30 mouse cellular contexts compared by ENCODE assay signal in the genomic region with DNA sequence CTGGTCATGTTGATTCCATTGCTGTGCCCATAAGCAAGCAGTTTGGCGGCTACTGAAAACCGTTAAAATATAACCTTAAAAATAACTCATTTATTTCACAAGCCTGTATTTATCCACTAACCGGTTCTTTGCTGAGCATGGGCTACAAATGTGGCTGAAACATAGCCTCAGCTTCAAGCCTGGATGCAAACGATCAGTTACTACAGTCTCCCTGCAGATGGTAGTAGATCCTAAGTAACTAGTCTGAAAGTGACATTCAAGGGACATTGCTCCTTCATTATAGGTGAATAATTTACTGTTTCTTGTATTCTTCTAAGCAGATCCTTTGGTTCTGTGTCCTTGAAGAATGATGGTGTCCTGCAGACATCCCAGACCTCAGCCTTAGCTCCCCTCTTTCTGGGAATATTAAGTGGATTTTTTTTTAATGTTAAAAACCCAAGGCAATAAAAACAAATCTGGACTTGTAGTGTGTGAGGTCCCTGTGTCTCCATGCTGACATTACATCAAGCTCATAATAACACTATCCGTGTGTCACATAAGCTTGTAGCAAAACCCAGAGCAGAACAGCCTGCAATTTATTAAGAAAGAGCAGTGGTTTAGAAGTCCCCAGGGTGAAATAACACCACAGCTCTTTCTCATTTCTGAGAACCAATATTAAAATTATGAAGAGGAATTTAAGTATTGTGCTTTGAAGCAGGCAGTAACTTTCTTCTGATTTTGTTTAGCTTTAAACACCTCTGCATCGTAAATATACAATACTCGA. TPM values are rescaled to one million over a fixed set of nuclear protein-coding genes. Genes with fewer than 3 reads are reported as not detected.
DNase-seq lines count a peak whose midpoint lies in the region; ATAC-seq lines count a peak whose summit lies in the region.
"Had no signal": no experiment of that assay in that cellular context is flagged by ENCODE, and none has a peak within 500 bp of the region (broad histone marks: within the 10 kb centered on the region; RNA-seq: fewer than 3 reads in every experiment).

No protein-coding gene starts in this region.

- H3K4me3 ChIP-seq in hindbrain, embryonic 16.5 days (ENCODE audit: low read length), result no peak overlapping the region
- H3K4me3 ChIP-seq in hindbrain, embryonic 12.5 days, result no peak overlapping the region
- no peak overlapping the region for H3K4me3 ChIP-seq in limb, embryonic 12.5 days (replicated peaks)
- H3K4me3 ChIP-seq in limb, embryonic 10.5 days, result no peak overlapping the region
- H3K4me3 ChIP-seq: embryonic facial prominence, embryonic 15.5 days; forebrain, embryonic 15.5 days; heart, embryonic 15.5 days; liver, embryonic 13.5 days; lung, embryonic 15.5 days; myocyte had no signal

- no peaks in the 10 kb centered on the region for H3K9me3 ChIP-seq in hindbrain, embryonic 16.5 days (ENCODE audit: control insufficient read depth, low read length)
- no peaks in the 10 kb centered on the region for H3K9me3 ChIP-seq in hindbrain, embryonic 12.5 days (replicated peaks)
- H3K9me3 ChIP-seq in limb, embryonic 12.5 days, result no peaks in the 10 kb centered on the region
- no peaks in the 10 kb centered on the region for H3K9me3 ChIP-seq in limb, embryonic 10.5 days (replicated peaks)
- H3K9me3 ChIP-seq: embryonic facial prominence, embryonic 15.5 days; forebrain, embryonic 15.5 days; heart, embryonic 15.5 days; lung, embryonic 15.5 days had no signal

- no peak overlapping the region for H3K27ac ChIP-seq in hindbrain, embryonic 16.5 days (ENCODE audit: low read depth, low read length)
- H3K27ac ChIP-seq in hindbrain, embryonic 12.5 days, result no peak overlapping the region
- H3K27ac ChIP-seq in limb, embryonic 12.5 days, result no peak overlapping the region; the same call in 1 of the 2 replicates
- no peak overlapping the region for H3K27ac ChIP-seq in limb, embryonic 10.5 days
- H3K27ac ChIP-seq: embryonic facial prominence, embryonic 15.5 days; forebrain, embryonic 15.5 days; heart, embryonic 15.5 days; liver, embryonic 13.5 days; lung, embryonic 15.5 days had no signal

- DNase-seq in limb, embryonic 10.5 days (ENCODE audit: low spot score), result no peak
- DNase-seq in ES-CJ7 (ENCODE audit: low read depth, low spot score), result peak; percentile 14
- DNase-seq in forelimb bud, embryonic 11.5 days (ENCODE audit: low read depth, low spot score), result peak; percentile 2
- no peak for DNase-seq in heart, postnatal 4 days
- no peak for DNase-seq in heart, postnatal 36 days
- DNase-seq: adrenal gland, adult 8-10 months; cerebellum, adult 18-20 months; cerebellum, postnatal 14 days; gastrocnemius, postnatal 36 days; kidney, postnatal 36 days; left cerebral cortex, postnatal 4 days; liver, embryonic 13.5 days; lung, postnatal 4 days; midbrain, embryonic 14.5 days; right cerebral cortex, postnatal 14 days had no signal

- H3K4me1 ChIP-seq in hindbrain, embryonic 16.5 days (ENCODE audit: control insufficient read depth, insufficient read depth, low read depth, low read length), result no peaks in the 10 kb centered on the region; the same call in 1 of the 2 replicates
- no peaks in the 10 kb centered on the region for H3K4me1 ChIP-seq in hindbrain, embryonic 12.5 days
- H3K4me1 ChIP-seq in limb, embryonic 12.5 days (replicated peaks), result peaks cover 17% of the 10 kb centered on the region
- H3K4me1 ChIP-seq in limb, embryonic 10.5 days, result peaks cover 4% of the 10 kb centered on the region; the same call in 1 of the 2 replicates
- H3K4me1 ChIP-seq: embryonic facial prominence, embryonic 15.5 days; heart, embryonic 15.5 days; liver, embryonic 13.5 days; lung, embryonic 15.5 days had no signal

- intact Hi-C loops in heart, postnatal 36 days (cut with DNase I), result no loop called here

- peaks cover 10% of the 10 kb centered on the region for H3K36me3 ChIP-seq in hindbrain, embryonic 16.5 days (ENCODE audit: control insufficient read depth, insufficient read depth, low read length)
- peaks cover 4% of the 10 kb centered on the region for H3K36me3 ChIP-seq in hindbrain, embryonic 12.5 days
- no peaks in the 10 kb centered on the region; the same call in 1 of the 2 replicates for H3K36me3 ChIP-seq in limb, embryonic 12.5 days
- peaks cover 6% of the 10 kb centered on the region; the same call in 1 of the 2 replicates for H3K36me3 ChIP-seq in limb, embryonic 10.5 days
- H3K36me3 ChIP-seq: embryonic facial prominence, embryonic 15.5 days; heart, embryonic 15.5 days; liver, embryonic 13.5 days; lung, embryonic 15.5 days had no signal

- 85% methylated on average over 7 of the region's 7 CpGs for WGBS in hindbrain, embryonic 16.5 days
- WGBS in hindbrain, embryonic 12.5 days, result 86% methylated on average over 7 of the region's 7 CpGs
- 52% methylated on average over 7 of the region's 7 CpGs for WGBS in limb, embryonic 12.5 days
- 87% methylated on average over 7 of the region's 7 CpGs for WGBS in limb, embryonic 10.5 days

- H3K4me2 ChIP-seq in hindbrain, embryonic 16.5 days (ENCODE audit: low read length), result no peak overlapping the region
- H3K4me2 ChIP-seq in hindbrain, embryonic 12.5 days (replicated peaks), result no peak overlapping the region
- H3K4me2 ChIP-seq in limb, embryonic 12.5 days, result no peak overlapping the region
- H3K4me2 ChIP-seq: embryonic facial prominence, embryonic 15.5 days; forebrain, embryonic 15.5 days; heart, embryonic 15.5 days; liver, embryonic 13.5 days; lung, embryonic 15.5 days had no signal

- no peaks in the 10 kb centered on the region for H3K27me3 ChIP-seq in hindbrain, embryonic 16.5 days (replicated peaks; ENCODE audit: control insufficient read depth, insufficient read depth, low read length)
- H3K27me3 ChIP-seq in hindbrain, embryonic 12.5 days, result no peaks in the 10 kb centered on the region
- 0 out of 2 replicates have a peak, but pooled peaks cover 7% of the 10 kb centered on the region for H3K27me3 ChIP-seq in limb, embryonic 12.5 days
- no peaks in the 10 kb centered on the region for H3K27me3 ChIP-seq in limb, embryonic 10.5 days (ENCODE audit: low read depth, poor library complexity, severe bottlenecking)
- H3K27me3 ChIP-seq: embryonic facial prominence, embryonic 15.5 days; forebrain, embryonic 15.5 days; heart, embryonic 15.5 days; liver, embryonic 13.5 days; lung, embryonic 15.5 days had no signal

- no peak overlapping the region for H3K9ac ChIP-seq in hindbrain, embryonic 16.5 days (ENCODE audit: low read depth, low read length)
- H3K9ac ChIP-seq in hindbrain, embryonic 12.5 days, result no peak overlapping the region
- H3K9ac ChIP-seq in limb, embryonic 12.5 days (replicated peaks), result no peak overlapping the region
- H3K9ac ChIP-seq: embryonic facial prominence, embryonic 15.5 days; forebrain, embryonic 15.5 days; heart, embryonic 15.5 days; liver, embryonic 13.5 days; lung, embryonic 15.5 days had no signal

- 0 out of 2 replicates have a peak, but pooled peaks have one; percentile 28 for ATAC-seq in hindbrain, embryonic 16.5 days
- ATAC-seq in hindbrain, embryonic 12.5 days (ENCODE audit: low FRiP score), result no peak
- peak; percentile 85 for ATAC-seq in limb, embryonic 12.5 days (ENCODE audit: insufficient number of reproducible peaks, insufficient read depth, low FRiP score, low TSS enrichment, low read depth)
- ATAC-seq: activated CD4-positive, CD25-positive, alpha-beta regulatory T cell, adult 4 months; forebrain, embryonic 15.5 days had no signal

RNA-seq across cellular contexts. Expression of gene St6gal2, which starts 39.1 kb away (rescaled TPM):
- 37.1 and 38.1 TPM in 2 replicates for polyA plus RNA-seq in hindbrain, embryonic 16.5 days (2015; fragmentation: Nextera tagmentation; extraction: Ambion mirVana)
- 12.5 and 15.0 TPM in 2 replicates for polyA plus RNA-seq in hindbrain, embryonic 12.5 days (2016; fragmentation: Nextera tagmentation; extraction: Ambion mirVana)
- polyA plus RNA-seq in limb, embryonic 12.5 days (2016; fragmentation: Nextera tagmentation; extraction: Ambion mirVana), result 5.9 TPM in 2 replicates
- 5.1 and 7.7 TPM in 2 replicates for polyA plus RNA-seq in limb, embryonic 10.5 days (2016; fragmentation: Nextera tagmentation; extraction: Ambion mirVana)
- under 1 TPM in 1 of 2 experiments, not detected in 1; 0.07 TPM for total RNA-seq in heart, postnatal 4 days (2021)
- total RNA-seq in heart, postnatal 36 days (2021), result not detected
- total RNA-seq: gastrocnemius, adult 18-20 months; gastrocnemius, postnatal 36 days; hematopoietic stem cell, adult 5-6 weeks; megakaryocyte-erythroid progenitor cell, adult 5-6 weeks; MEL; neutrophil, adult 5-6 weeks had no signal
- polyA plus RNA-seq: activated CD4-positive, CD25-positive, alpha-beta regulatory T cell, adult 4 months; myocyte; testis, adult 2 months had no signal

Comparison
In these comparisons a context has a peak if more than half of its experiments do, and no peak if none do; other contexts are left out.
1. DNase-seq: peak in ES-CJ7 (single experiment) and forelimb bud, embryonic 11.5 days (single experiment); none in limb, embryonic 10.5 days (single experiment), heart, postnatal 4 days (single experiment) and heart, postnatal 36 days (0 of 2).